Mouse (Mus musculus) heart, embryonic 14.5 days (tissue): ENCODE data around the gene F2. TPM values are rescaled to one million over a fixed set of nuclear protein-coding genes. Genes with fewer than 3 reads are reported as not detected.

Experiments
- polyA plus RNA-seq: library from polyadenylated mRNA; unstranded; fragments of >200 nt; fragmentation: Nextera tagmentation; extraction: Ambion mirVana; gene quantifications from 2 replicates; pipeline ENCODE4 v1.2.1, GENCODE M21; 2014

The F2 gene
- polyA plus RNA-seq, 1 experiment from 2014 or later, result 0.23 TPM

Other genes starting within 250 kb of the F2 start
- 42.1 and 46.3 TPM in 2 replicates for gene 1110051M20Rik, start 191.7 kb downstream of the F2 start, polyA plus RNA-seq
- 3.5 and 3.8 TPM in 2 replicates for gene Lrp4, start 178.9 kb downstream of the F2 start, polyA plus RNA-seq
- gene Ckap5, start 109.7 kb downstream of the F2 start, polyA plus RNA-seq, result 63.5 and 68.2 TPM in 2 replicates
- 3.6 and 4.8 TPM in 2 replicates for gene Zfp408, start 13.4 kb upstream of the F2 start, polyA plus RNA-seq
- 144 and 149 TPM in 2 replicates for gene Arhgap1, start 13.4 kb upstream of the F2 start, polyA plus RNA-seq
- 28.7 and 29.0 TPM in 2 replicates for gene Atg13, start 74.2 kb upstream of the F2 start, polyA plus RNA-seq
- 9.9 and 12.7 TPM in 2 replicates for gene Harbi1, start 74.4 kb upstream of the F2 start, polyA plus RNA-seq
- gene Ambra1, start 93.7 kb upstream of the F2 start, polyA plus RNA-seq, result 10.5 and 11.6 TPM in 2 replicates